Mouse (Mus musculus) hematopoietic stem cell, adult 5-6 weeks (primary cell): ENCODE measurements around the gene Aff3. TPM values are rescaled to one million over a fixed set of nuclear protein-coding genes. Genes with fewer than 3 reads are reported as not detected.
A peak's percentile ranks its signal among the peaks of the same experiment; 100 is the strongest.

Experiments used
- ATAC-seq, 2 experiments: fragments of 125-278 bp in 1 of 2; replicated peaks in 1 of 2; 2 replicates each; pipeline ENCODE4 v1.8.0; 2016 to 2017; ENCODE audit warnings: inconsistent platforms in 2 of 2, mild to moderate bottlenecking in 2 of 2, moderate number of reproducible peaks in 2 of 2, low read depth in 1 of 2, moderate TSS enrichment in 1 of 2; ENCODE audit not compliant: low FRiP score in 2 of 2, poor library complexity in 2 of 2, severe bottlenecking in 2 of 2, insufficient read depth in 1 of 2, low TSS enrichment in 1 of 2
- total RNA-seq: library from RNA; stranded (forward); fragments of 172-1452, 232-1000 nt; gene quantifications from 2 replicates; pipeline ENCODE4 v1.2.3, GENCODE M21; 2017

Aff3 gene
- total RNA-seq, 1 experiment from 2014 or later = 132 TPM

- peak in 1 of 2 experiments; percentile 32; a peak in 1 of 4 replicates for ATAC-seq
Measured at GRCm38 (mm10) chr1:38307821-38308704, 356.7 kb downstream of the Aff3 start.

GRCm38 (mm10) chr1:38307234-38307633, 357.5 kb downstream of the Aff3 start:
- no peak for ATAC-seq

GRCm38 (mm10) chr1:38306146-38306545, 358.6 kb downstream of the Aff3 start:
- no peak for ATAC-seq

- no peak for ATAC-seq
Measured at GRCm38 (mm10) chr1:38304376-38304775, 360.4 kb downstream of the Aff3 start.

DNA sequence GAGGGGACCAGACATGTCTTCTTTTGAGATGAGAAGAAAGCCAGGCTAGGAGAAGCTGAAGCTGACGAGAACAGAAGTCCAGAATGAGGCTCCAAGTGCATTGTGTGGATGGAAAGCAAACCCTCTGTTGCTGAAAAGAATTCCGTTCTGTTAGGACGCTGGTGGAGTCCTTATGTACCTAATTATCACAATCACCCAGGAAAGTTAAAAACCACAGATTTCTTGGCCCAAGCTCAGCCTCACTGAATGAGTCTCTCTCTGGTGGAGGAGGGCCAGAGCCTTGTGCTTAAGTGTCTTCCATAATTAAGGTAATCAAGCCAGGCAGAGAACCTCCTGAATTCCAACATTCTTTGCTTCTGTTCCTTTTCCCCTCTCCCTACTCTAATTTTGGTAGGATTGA, 366.5 kb downstream of the Aff3 start:
- no peak for ATAC-seq

GRCm38 (mm10) chr1:38294906-38295305, 369.8 kb downstream of the Aff3 start:
- ATAC-seq = no peak

DNA sequence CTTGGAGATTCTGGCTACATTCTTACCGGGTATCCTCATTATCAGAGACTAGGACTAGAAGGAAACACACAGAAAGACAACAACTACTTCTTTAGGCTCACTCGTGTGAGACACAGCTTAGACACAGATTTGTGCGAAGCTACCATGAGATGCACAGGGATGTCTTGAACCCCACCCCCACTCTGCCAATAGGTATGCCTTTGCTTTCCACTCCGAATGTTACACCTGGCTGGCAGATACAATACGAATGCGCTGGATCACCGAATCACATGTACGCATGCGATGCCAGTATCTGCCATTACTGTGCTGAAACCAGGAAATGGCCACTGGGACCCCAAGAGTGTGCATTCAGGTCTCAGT, 370.4 kb downstream of the Aff3 start:
- ATAC-seq = no peak

DNA sequence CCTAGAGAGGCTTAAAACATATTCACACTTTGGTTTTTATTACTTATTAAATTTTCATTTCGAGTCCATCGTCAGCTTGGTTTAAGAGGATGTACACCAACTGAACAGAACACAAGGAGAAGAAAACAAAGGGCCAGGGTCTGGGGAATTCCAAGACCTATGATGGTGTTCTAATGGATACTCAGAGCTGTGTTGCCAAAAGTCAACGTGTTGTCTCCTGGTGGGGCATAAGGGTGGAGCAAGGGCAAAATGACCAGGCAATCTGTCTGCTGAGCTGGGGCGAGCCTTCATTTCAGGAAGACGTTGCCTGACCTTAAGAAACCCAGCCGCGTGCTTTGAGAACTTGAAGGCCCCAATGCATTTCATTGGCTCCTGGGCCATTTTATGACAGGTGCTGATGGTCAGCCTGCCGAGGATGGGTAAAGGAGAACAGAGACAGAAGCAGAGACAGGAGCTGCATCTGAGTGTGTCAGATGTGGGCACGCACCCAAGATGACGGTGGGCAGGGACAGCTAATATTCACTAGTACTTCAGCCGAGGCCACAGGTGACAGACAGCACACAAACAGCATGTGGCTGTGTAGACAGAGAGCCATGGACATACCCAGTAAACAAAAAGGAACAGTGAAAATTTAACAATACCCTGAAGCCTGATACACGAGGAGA, 371.0 kb downstream of the Aff3 start:
- no peak for ATAC-seq

GRCm38 (mm10) chr1:38292851-38293250, 371.9 kb downstream of the Aff3 start:
- ATAC-seq = no peak

- no peak for ATAC-seq
Measured at GRCm38 (mm10) chr1:38291915-38292314, 372.8 kb downstream of the Aff3 start.

- ATAC-seq = no peak
Measured at GRCm38 (mm10) chr1:38291497-38291896, 373.3 kb downstream of the Aff3 start.

- ATAC-seq = no peak
Measured at GRCm38 (mm10) chr1:38290881-38291280, 373.9 kb downstream of the Aff3 start.

DNA sequence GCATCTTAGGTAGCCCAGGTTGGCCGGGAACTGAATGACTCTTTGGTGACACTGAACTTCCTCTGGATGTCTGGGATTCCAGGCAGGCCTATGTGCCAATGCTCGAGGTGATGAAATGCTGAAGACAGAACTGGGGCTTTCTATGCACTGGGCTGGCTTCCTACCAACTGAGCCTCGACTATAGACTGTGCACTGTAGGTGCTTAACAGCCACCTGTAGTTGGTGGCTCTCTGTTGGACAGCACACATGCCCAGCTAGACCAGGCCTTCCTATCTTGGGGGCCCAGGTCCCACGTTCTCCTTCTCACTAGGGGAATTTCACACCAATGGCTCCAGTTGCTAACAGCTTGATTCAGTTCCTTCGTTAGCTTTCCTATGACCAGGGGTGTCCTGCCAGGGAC, 374.9 kb downstream of the Aff3 start:
- no peak for ATAC-seq

DNA sequence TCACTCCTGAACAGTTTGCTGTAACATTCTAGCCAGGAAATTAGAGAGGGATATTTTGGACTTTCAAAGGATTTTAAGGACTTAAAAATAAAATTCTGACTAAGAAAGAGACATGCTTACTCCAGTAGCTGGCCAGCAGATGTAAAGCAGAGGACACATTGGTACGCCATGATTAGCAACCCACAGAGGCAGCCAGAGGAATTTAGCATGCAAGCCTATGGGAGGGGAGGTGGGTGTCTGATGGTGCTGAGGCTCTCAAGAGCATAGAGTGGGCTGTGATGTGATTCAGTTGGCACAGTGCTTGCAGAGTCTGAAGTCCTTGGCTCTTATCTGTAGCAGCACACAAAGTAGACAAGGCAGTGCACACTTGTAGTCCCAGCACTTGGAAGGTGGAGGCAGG, 376.0 kb downstream of the Aff3 start:
- ATAC-seq = no peak

GRCm38 (mm10) chr1:38286551-38286950, 378.2 kb downstream of the Aff3 start:
- ATAC-seq = no peak

DNA sequence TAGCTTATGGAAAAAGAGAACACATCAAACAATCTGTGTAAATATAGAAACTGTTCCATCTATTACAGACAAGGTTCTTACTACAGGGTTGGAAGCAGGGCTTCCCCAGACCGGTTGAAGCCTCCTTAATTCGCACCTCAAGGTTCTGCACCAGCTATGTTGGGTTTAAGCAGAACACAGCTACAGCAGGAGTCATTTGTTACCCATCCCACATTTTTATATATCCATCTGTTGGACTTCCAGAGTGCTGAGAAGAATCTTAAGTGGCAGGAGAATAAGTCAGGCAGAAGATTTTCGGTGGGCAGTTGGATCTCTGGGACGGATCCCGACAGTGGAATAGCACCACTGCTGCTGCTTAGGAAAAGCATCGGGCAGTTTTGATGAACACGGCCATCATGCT, 384.2 kb downstream of the Aff3 start:
- no peak for ATAC-seq

DNA sequence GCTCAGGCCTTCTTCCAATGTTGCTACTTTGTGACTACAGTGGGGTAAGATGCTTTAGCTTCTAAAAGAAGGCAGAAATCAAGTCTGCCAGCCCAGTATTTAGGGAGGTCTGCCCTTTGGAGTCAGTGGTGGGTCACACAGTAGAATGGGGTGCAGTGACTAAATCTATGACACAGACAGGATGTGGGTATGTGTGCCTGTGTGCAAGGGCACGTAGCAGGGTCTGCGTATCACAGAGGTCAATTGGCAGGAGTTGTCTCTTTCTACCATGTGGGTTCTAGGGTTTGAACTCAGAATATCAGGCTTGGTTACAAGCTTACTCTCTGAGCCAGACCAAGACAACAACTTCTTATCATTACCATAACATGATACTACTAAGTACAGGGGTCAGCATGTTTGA, 393.4 kb downstream of the Aff3 start:
- no peak for ATAC-seq

DNA sequence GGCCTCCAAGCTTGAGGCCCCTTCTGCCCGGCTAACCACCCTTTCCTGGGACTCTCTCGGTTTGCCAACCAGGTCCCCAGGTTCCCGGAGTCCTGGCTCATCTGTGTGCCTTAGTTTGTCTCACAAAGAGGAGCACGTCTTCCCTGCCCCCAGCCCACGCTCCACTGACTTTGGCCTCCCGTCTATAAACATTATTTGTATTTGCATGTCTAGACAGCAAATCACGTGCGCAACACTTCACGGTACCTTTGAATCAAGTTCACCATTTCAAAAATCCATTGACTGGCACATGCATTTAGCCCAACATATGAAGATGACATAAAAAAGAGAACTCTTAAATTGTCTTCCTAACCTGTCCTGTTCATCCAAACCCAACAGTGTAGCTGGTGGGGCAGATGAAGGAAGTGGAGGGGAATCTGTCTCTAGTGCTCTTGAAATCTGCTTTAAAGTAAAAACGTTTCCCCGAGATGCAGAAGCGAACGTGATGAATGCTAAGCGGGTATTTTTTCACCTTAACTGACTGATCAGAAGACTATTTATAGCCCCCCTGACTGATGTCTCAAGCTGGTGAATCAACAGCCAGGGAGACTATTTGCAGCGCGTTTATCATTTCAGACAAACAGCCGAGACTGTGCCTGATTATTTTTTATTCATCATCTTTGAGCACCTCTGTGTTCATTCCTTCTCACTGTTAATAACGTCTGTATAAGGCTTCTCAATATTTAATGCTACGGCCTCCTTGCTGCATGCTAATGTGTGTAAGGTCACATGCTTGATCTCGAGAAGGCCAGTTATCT, 396.3 kb downstream of the Aff3 start:
- ATAC-seq = no peak
